8 mouse cellular contexts compared by ENCODE assay signal in genomic region chr1:132915849-132916493, GRCm38 (mm10). TPM values are rescaled to one million over a fixed set of nuclear protein-coding genes. Genes with fewer than 3 reads are reported as not detected.
DNase-seq lines count a peak whose midpoint lies in the region; ATAC-seq lines count a peak whose summit lies in the region.

No protein-coding gene starts in this region.

- no peak overlapping the region for H3K4me2 ChIP-seq in hindbrain, embryonic 14.5 days (replicated peaks)
- no peak overlapping the region for H3K4me2 ChIP-seq in hindbrain, embryonic 12.5 days (replicated peaks)

- H3K4me1 ChIP-seq in hindbrain, embryonic 14.5 days (replicated peaks; ENCODE audit: control insufficient read depth, insufficient read depth, low read length) = peaks cover 47% of the 10 kb centered on the region
- H3K4me1 ChIP-seq in hindbrain, embryonic 12.5 days = peaks cover 45% of the 10 kb centered on the region

- H3K27ac ChIP-seq in hindbrain, embryonic 14.5 days = no peak overlapping the region
- H3K27ac ChIP-seq in hindbrain, embryonic 12.5 days = no peak overlapping the region

- H3K36me3 ChIP-seq in hindbrain, embryonic 14.5 days (replicated peaks; ENCODE audit: control insufficient read depth, insufficient read depth) = no peaks in the 10 kb centered on the region
- H3K36me3 ChIP-seq in hindbrain, embryonic 12.5 days = no peaks in the 10 kb centered on the region

- 39% methylated on average over 6 of the region's 6 CpGs for WGBS in hindbrain, embryonic 14.5 days
- 49% methylated on average over 6 of the region's 6 CpGs for WGBS in hindbrain, embryonic 12.5 days

- no peak overlapping the region for H3K4me3 ChIP-seq in hindbrain, embryonic 14.5 days (replicated peaks; ENCODE audit: low read length)
- no peak overlapping the region for H3K4me3 ChIP-seq in hindbrain, embryonic 12.5 days

- no peaks in the 10 kb centered on the region for H3K27me3 ChIP-seq in hindbrain, embryonic 14.5 days (ENCODE audit: control insufficient read depth, insufficient read depth, low read length)
- peaks cover 11% of the 10 kb centered on the region for H3K27me3 ChIP-seq in hindbrain, embryonic 12.5 days

- no peak for DNase-seq in hindbrain, embryonic 14.5 days (ENCODE audit: low spot score)
- DNase-seq in frontal cortex, postnatal 36 days (ENCODE audit: low spot score in 2 of 2) = peak; percentile 79 to 86
- DNase-seq in left cerebral cortex, adult 9 months (ENCODE audit: low spot score in 2 of 2) = peak; percentile 73 to 87
- peak; percentile 68 to 87 for DNase-seq in right cerebral cortex, postnatal 36 days (ENCODE audit: low spot score in 2 of 2)
- no peak for DNase-seq in spleen, adult 12 weeks (ENCODE audit: low spot score)
- DNase-seq in spleen, postnatal 10 days (ENCODE audit: low spot score in 2 of 2) = no peak
- DNase-seq in T-cell, adult 2 months (ENCODE audit: low spot score) = no peak

- H3K9ac ChIP-seq in hindbrain, embryonic 14.5 days = no peak overlapping the region
- H3K9ac ChIP-seq in hindbrain, embryonic 12.5 days = no peak overlapping the region

- no peaks in the 10 kb centered on the region for H3K9me3 ChIP-seq in hindbrain, embryonic 14.5 days (ENCODE audit: control insufficient read depth, low read length)
- no peaks in the 10 kb centered on the region for H3K9me3 ChIP-seq in hindbrain, embryonic 12.5 days (replicated peaks)

- ATAC-seq in hindbrain, embryonic 14.5 days (ENCODE audit: low FRiP score) = 0 out of 2 replicates have a peak, but pooled peaks have one; percentile 46
- no peak for ATAC-seq in hindbrain, embryonic 12.5 days (ENCODE audit: low FRiP score)

RNA-seq across cellular contexts. Expression of gene Lrrn2, which starts 35.9 kb away (rescaled TPM):
- polyA plus RNA-seq in hindbrain, embryonic 14.5 days (2014; fragmentation: Nextera tagmentation; extraction: Ambion mirVana) = 40.7 and 45.3 TPM in 2 replicates
- polyA plus RNA-seq in hindbrain, embryonic 12.5 days (2016; fragmentation: Nextera tagmentation; extraction: Ambion mirVana) = 17.0 and 18.8 TPM in 2 replicates

Comparison
In these comparisons a context has a peak if more than half of its experiments do, and no peak if none do; other contexts are left out.
1. DNase-seq: peak in frontal cortex, postnatal 36 days (2 of 2), left cerebral cortex, adult 9 months (2 of 2) and right cerebral cortex, postnatal 36 days (2 of 2); none in hindbrain, embryonic 14.5 days (single experiment), spleen, adult 12 weeks (single experiment), spleen, postnatal 10 days (0 of 2) and T-cell, adult 2 months (single experiment).